Mouse (Mus musculus) limb, embryonic 11.5 days (tissue): Measurements from ENCODE around the gene Nlk. TPM values are rescaled to one million over a fixed set of nuclear protein-coding genes. Genes with fewer than 3 reads are reported as not detected.

Experiments
- ATAC-seq: fragments of 200-750 bp; cut with Nextera tagmentation; 2 replicates; pipeline ENCODE4 v1.8.0; 2017; ENCODE audit warnings: low read depth; ENCODE audit not compliant: insufficient number of reproducible peaks, low FRiP score, low TSS enrichment
- DNase-seq: peaks from one replicate; pipeline ENCODE4 v3.0.0-alpha.2; 2015; ENCODE audit warnings: low spot score
- H3K27ac ChIP-seq: fragments of 300-500 bp; sonication (generic); replicated peaks from 2 replicates; pipeline ENCODE4 v1.5.1; 2014; ENCODE audit warnings: low read depth, mild to moderate bottlenecking, low read length
- H3K27me3 ChIP-seq: fragments of 300-500 bp; sonication (generic); 2 replicates; pipeline ENCODE4 v1.6.1; 2014; ENCODE audit warnings: mild to moderate bottlenecking, low read length, mixed read lengths; ENCODE audit not compliant: control insufficient read depth, insufficient read depth
- H3K36me3 ChIP-seq: fragments of 300-500 bp; sonication (generic); 2 replicates; pipeline ENCODE4 v1.6.1; 2014; ENCODE audit warnings: mild to moderate bottlenecking, low read length, moderate library complexity, mixed read lengths; ENCODE audit not compliant: control insufficient read depth, insufficient read depth
- H3K4me1 ChIP-seq: fragments of 300-500 bp; sonication (generic); 2 replicates; pipeline ENCODE4 v1.6.1; 2014; ENCODE audit warnings: low read length, mixed read lengths; ENCODE audit not compliant: control insufficient read depth, insufficient read depth
- H3K4me2 ChIP-seq: fragments of 300-500 bp; sonication (generic); 2 replicates; pipeline ENCODE4 v1.6.1; 2014; ENCODE audit warnings: low read depth, mild to moderate bottlenecking, moderate library complexity; ENCODE audit not compliant: severe bottlenecking
- H3K4me3 ChIP-seq: fragments of 300-500 bp; sonication (generic); 2 replicates; pipeline ENCODE4 v1.5.1; 2014; ENCODE audit warnings: low read depth, low read length
- H3K9ac ChIP-seq: fragments of 300-500 bp; sonication (generic); 2 replicates; pipeline ENCODE4 v1.6.1; 2014; ENCODE audit warnings: mild to moderate bottlenecking, low read length
- H3K9me3 ChIP-seq: fragments of 300-500 bp; sonication (generic); 2 replicates; pipeline ENCODE4 v1.6.1; 2016; ENCODE audit warnings: low read length; ENCODE audit not compliant: control insufficient read depth
- WGBS: fragments of 180-500 bp; shearing (Covaris S2); extraction: QIAGEN DNeasy Blood & Tissue Kit; methylation state at CpG from one replicate; pipeline ENCODE4 v1.1.7; 2014; 5-methylcytosine and 5-hydroxymethylcytosine counted together
- polyA plus RNA-seq: library from polyadenylated mRNA; unstranded; fragments of >200 nt; fragmentation: Nextera tagmentation; extraction: Ambion mirVana; gene quantifications from 2 replicates; pipeline ENCODE4 v1.2.1, GENCODE M21; 2014

The Nlk gene
- polyA plus RNA-seq, 1 experiment from 2014 or later, result 14.2 TPM

DNA sequence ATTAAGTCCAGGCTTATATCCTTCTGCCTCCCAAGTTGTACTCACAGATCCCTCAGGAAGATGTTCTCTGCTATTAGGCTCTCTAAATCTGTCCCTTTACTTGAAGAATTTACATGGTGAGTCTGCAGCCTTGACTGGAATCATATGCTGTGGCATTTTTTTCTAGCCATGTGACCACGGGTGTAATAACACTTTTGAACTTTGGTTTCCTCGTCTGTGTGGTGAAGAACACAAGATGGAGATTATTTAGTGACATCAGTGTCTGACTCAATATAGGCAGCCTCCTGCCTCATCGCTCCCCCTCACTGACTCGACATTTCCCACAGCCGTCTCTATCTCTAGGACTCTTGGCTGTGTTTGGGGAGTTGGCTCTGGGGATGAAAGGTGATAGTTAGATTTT, 5.9 kb upstream of the Nlk start:
- Histone ChIP-seq H3K4me3 (no peak overlapping the region), H3K27ac (no peak overlapping the region), H3K4me1 (no peaks in the 10 kb centered on the region), H3K27me3 (no peaks in the 10 kb centered on the region), H3K9ac (no peak overlapping the region), H3K4me2 (no peak overlapping the region), H3K9me3 (no peaks in the 10 kb centered on the region), H3K36me3 (no peaks in the 10 kb centered on the region)
- DNase-seq, result no peak
- no peak for ATAC-seq
- 84% methylated on average over 5 of the region's 5 CpGs for whole genome bisulfite sequencing

DNA sequence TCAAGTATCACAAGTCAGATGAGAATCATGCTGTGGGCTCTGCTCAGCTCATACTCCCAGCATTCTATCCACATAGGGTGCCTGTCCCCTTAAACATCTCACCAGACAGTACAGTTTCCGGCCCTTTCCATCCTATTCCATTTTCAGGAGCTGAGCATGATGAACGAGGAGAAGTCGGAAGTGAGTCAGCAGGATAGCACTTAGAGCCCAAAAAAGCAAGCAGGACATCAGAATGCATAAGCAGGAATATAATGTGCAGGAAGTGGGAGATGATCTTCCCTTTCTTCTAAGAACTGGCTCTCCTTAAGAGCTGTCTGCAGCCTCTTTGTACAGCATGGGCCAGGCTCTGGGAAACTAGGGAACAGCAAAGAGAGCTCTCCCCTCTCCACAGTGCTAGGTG, 5.1 kb upstream of the Nlk start:
- Histone ChIP-seq H3K27me3 (no peaks in the 10 kb centered on the region), H3K4me3 (no peak overlapping the region), H3K27ac (no peak overlapping the region), H3K36me3 (no peaks in the 10 kb centered on the region), H3K9me3 (no peaks in the 10 kb centered on the region), H3K4me2 (no peak overlapping the region), H3K9ac (no peak overlapping the region), H3K4me1 (no peaks in the 10 kb centered on the region)
- no peak for DNase-seq
- ATAC-seq, result no peak
- 76% methylated on average over 3 of the region's 3 CpGs for WGBS

- Histone ChIP-seq H3K27ac (no peak overlapping the region), H3K9ac (no peak overlapping the region), H3K4me1 (peaks cover 13% of the 10 kb centered on the region; the same call in 1 of the 2 replicates), H3K27me3 (no peaks in the 10 kb centered on the region), H3K36me3 (no peaks in the 10 kb centered on the region; the same call in 1 of the 2 replicates), H3K9me3 (no peaks in the 10 kb centered on the region), H3K4me2 (peak overlapping the region; percentile 23; the same call in 1 of the 2 replicates), H3K4me3 (peak overlapping the region; percentile 31)
- peak; percentile 74 for ATAC-seq
- WGBS, result 0% methylated on average over 12 of the region's 12 CpGs
- peak; percentile 88 for DNase-seq
Observed at GRCm38 (mm10) chr11:78697753-78698171, 589 bp upstream of the Nlk start.

GRCm38 (mm10) chr11:78694249-78694648, 2.9 kb downstream of the Nlk start:
- ATAC-seq (no peak), DNase-seq (no peak)
- H3K9ac ChIP-seq, result no peak overlapping the region
- no peaks in the 10 kb centered on the region for H3K9me3 ChIP-seq
- H3K4me1 ChIP-seq, result peaks cover 13% of the 10 kb centered on the region; the same call in 1 of the 2 replicates
- WGBS, result 69% methylated on average over 3 of the region's 3 CpGs
- no peak overlapping the region for H3K4me3 ChIP-seq
- H3K27ac ChIP-seq, result no peak overlapping the region
- H3K4me2 ChIP-seq, result no peak overlapping the region
- H3K36me3 ChIP-seq, result no peaks in the 10 kb centered on the region; the same call in 1 of the 2 replicates
- no peaks in the 10 kb centered on the region for H3K27me3 ChIP-seq

GRCm38 (mm10) chr11:78693307-78693706, 3.9 kb downstream of the Nlk start:
- Histone ChIP-seq H3K9ac (no peak overlapping the region), H3K4me1 (peaks cover 15% of the 10 kb centered on the region; the same call in 1 of the 2 replicates), H3K27me3 (no peaks in the 10 kb centered on the region), H3K4me2 (no peak overlapping the region), H3K4me3 (no peak overlapping the region), H3K36me3 (no peaks in the 10 kb centered on the region; the same call in 1 of the 2 replicates), H3K9me3 (no peaks in the 10 kb centered on the region), H3K27ac (no peak overlapping the region)
- 93% methylated on average over 8 of the region's 8 CpGs for WGBS
- ATAC-seq, result no peak
- DNase-seq, result no peak

- no peak for DNase-seq
- Histone ChIP-seq H3K36me3 (no peaks in the 10 kb centered on the region; the same call in 1 of the 2 replicates), H3K4me2 (no peak overlapping the region), H3K27ac (no peak overlapping the region), H3K9ac (no peak overlapping the region), H3K9me3 (no peaks in the 10 kb centered on the region), H3K27me3 (no peaks in the 10 kb centered on the region), H3K4me3 (no peak overlapping the region), H3K4me1 (peaks cover 12% of the 10 kb centered on the region; the same call in 1 of the 2 replicates)
- WGBS, result 91% methylated on average over 2 of the region's 2 CpGs
- ATAC-seq, result no peak
Observed at GRCm38 (mm10) chr11:78691201-78691600, 6.0 kb downstream of the Nlk start.

- no peak overlapping the region for H3K4me3 ChIP-seq
- H3K27me3 ChIP-seq, result no peaks in the 10 kb centered on the region
- no peak for DNase-seq
- no peak overlapping the region for H3K9ac ChIP-seq
- H3K4me1 ChIP-seq, result peaks cover 9% of the 10 kb centered on the region; the same call in 1 of the 2 replicates
- H3K36me3 ChIP-seq, result no peaks in the 10 kb centered on the region; the same call in 1 of the 2 replicates
- no peak overlapping the region for H3K27ac ChIP-seq
- ATAC-seq, result no peak
- no peaks in the 10 kb centered on the region for H3K9me3 ChIP-seq
- H3K4me2 ChIP-seq, result no peak overlapping the region
- 83% methylated on average over 3 of the region's 3 CpGs for WGBS
Observed at GRCm38 (mm10) chr11:78690547-78690946, 6.6 kb downstream of the Nlk start.

GRCm38 (mm10) chr11:78681058-78681457, 16.1 kb downstream of the Nlk start:
- Histone ChIP-seq H3K27me3 (no peaks in the 10 kb centered on the region), H3K9ac (no peak overlapping the region), H3K9me3 (no peaks in the 10 kb centered on the region), H3K4me3 (no peak overlapping the region), H3K4me2 (no peak overlapping the region), H3K27ac (no peak overlapping the region), H3K36me3 (no peaks in the 10 kb centered on the region; the same call in 1 of the 2 replicates), H3K4me1 (no peaks in the 10 kb centered on the region)
- ATAC-seq, result no peak
- 88% methylated on average over 3 of the region's 3 CpGs for WGBS
- no peak for DNase-seq

- H3K27me3 ChIP-seq, result no peaks in the 10 kb centered on the region
- 79% methylated on average over 2 of the region's 2 CpGs for WGBS
Observed at GRCm38 (mm10) chr11:78678761-78679160, 18.4 kb downstream of the Nlk start.

More at GRCm38 (mm10) chr11:78678761-78679160, 18.4 kb downstream of the Nlk start:
- Histone ChIP-seq H3K9ac (no peak overlapping the region), H3K36me3 (no peaks in the 10 kb centered on the region; the same call in 1 of the 2 replicates), H3K4me3 (no peak overlapping the region), H3K4me2 (no peak overlapping the region), H3K27ac (no peak overlapping the region), H3K9me3 (no peaks in the 10 kb centered on the region), H3K4me1 (no peaks in the 10 kb centered on the region)
- DNase-seq (no peak), ATAC-seq (no peak)
